Mouse (Mus musculus) liver, embryonic 14.5 days (tissue): Measurements from ENCODE around the gene Lingo3.

Experiments
- CTCF ChIP-seq: IDR thresholded peaks from 2 replicates; pipeline ENCODE4 v1.5.1; 2016; ENCODE audit warnings: antibody characterized with exemption, low read depth, control low read depth
- EP300 ChIP-seq: IDR thresholded peaks from 2 replicates; pipeline ENCODE4 v1.6.1; 2016; ENCODE audit warnings: antibody characterized with exemption, low read depth

- no peak for TF ChIP-seq CTCF
- TF ChIP-seq EP300, result peak; percentile 77
Measured at GRCm38 (mm10) chr10:80818599-80819281, 25.1 kb downstream of the Lingo3 start.
